Mouse (Mus musculus): ENCODE data around the gene Mst1. TPM values are rescaled to one million over a fixed set of nuclear protein-coding genes. Genes with fewer than 3 reads are reported as not detected.

The Mst1 gene
- total RNA-seq, 2 experiments from 2014 or later: not detected

DNA sequence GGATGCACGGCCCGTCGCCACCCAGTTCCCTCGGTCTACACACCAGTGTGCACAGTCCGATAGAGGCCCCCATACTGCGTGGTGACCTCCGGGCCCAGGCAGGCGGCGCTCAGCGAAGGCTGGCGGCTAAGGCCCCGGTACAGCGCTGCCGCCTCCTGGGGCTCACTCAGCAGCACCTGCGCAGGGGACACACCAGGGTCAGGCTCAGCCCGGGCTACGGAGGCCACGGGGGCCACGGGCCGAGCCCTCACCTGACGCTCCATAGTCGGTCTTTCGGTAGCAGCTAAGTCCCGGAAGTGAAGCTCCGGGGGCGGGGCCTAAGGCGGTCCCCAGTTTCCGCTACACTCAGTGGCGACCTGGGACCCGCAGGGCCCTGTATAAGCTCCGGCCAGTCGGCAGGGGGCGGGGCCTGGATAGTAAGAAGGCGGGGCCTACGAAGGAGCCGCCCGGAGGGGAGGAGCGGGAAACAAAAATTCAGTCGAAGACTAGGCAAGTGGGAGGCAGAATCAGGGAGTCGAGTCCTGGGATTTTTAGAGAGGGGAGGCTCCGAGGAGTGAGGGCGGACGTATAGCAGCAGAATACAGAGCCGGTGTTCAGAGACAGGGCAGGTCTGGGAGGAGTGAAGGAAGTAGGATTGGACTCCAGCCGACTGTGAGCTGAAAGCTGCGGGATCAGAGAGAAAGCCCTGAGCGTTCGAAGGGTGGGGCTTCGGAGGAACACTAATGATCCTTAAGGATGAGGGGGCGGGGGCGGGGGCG, 14.1 kb downstream of the Mst1 start, which contains the start of gene Apeh:
Gene Apeh, minus strand, starts transcription at position 423 of the 758 bp plus-strand sequence.
- Histone ChIP-seq H3K27ac (peak within 1 kb of the TSS; percentile 86), H3K4me3 (peak within 1 kb of the TSS; percentile 65)
- peak; percentile 52 for TF ChIP-seq CTCF (conservative IDR thresholded peaks at IDR 0.05)

GRCm38 (mm10) chr9:108094998-108095411, 14.8 kb downstream of the Mst1 start:
- Histone ChIP-seq H3K27ac (peak overlapping the region; percentile 86), H3K4me3 (peak overlapping the region; percentile 65)
- no peak for DNase-seq (ENCODE audit: low spot score in 2 of 2)
- no peak for TF ChIP-seq CTCF (conservative IDR thresholded peaks at IDR 0.05)

More for the DNA sequence above, 14.1 kb downstream of the Mst1 start, which contains the start of gene Apeh:
- DNase-seq (ENCODE audit: low spot score in 2 of 2): peak; percentile 82 to 87

- peak overlapping the region; percentile 65 for H3K4me3 ChIP-seq
- peak overlapping the region; percentile 86; the same call in 1 of the 2 replicates for H3K27ac ChIP-seq
- TF ChIP-seq CTCF (conservative IDR thresholded peaks at IDR 0.05): peak; percentile 83
- peak in 1 of 2 experiments; percentile 73 for DNase-seq (ENCODE audit: low spot score in 2 of 2)
Observed at GRCm38 (mm10) chr9:108095518-108095917, 15.3 kb downstream of the Mst1 start.

- TF ChIP-seq CTCF (conservative IDR thresholded peaks at IDR 0.05): no peak
- no peak overlapping the region for H3K4me3 ChIP-seq
- no peak for DNase-seq (ENCODE audit: low spot score in 2 of 2)
- H3K27ac ChIP-seq: no peak overlapping the region; the same call in 1 of the 2 replicates
Observed at GRCm38 (mm10) chr9:108095949-108096712, 15.9 kb downstream of the Mst1 start.

- no peak for DNase-seq (ENCODE audit: low spot score in 2 of 2)
- TF ChIP-seq CTCF (conservative IDR thresholded peaks at IDR 0.05): no peak
- Histone ChIP-seq H3K27ac (no peak overlapping the region), H3K4me3 (no peak overlapping the region)
Observed at GRCm38 (mm10) chr9:108099619-108100018, 19.4 kb downstream of the Mst1 start.

- no peak overlapping the region for H3K4me3 ChIP-seq
- no peak for TF ChIP-seq CTCF (conservative IDR thresholded peaks at IDR 0.05)
- no peak for DNase-seq (ENCODE audit: low spot score in 2 of 2)
- H3K27ac ChIP-seq: peak overlapping the region; percentile 46
Observed at GRCm38 (mm10) chr9:108104766-108105548, 24.7 kb downstream of the Mst1 start.

GRCm38 (mm10) chr9:108105549-108105863, 25.3 kb downstream of the Mst1 start:
- peak overlapping the region; percentile 46 for H3K27ac ChIP-seq
- H3K4me3 ChIP-seq: no peak overlapping the region
- TF ChIP-seq CTCF (conservative IDR thresholded peaks at IDR 0.05): no peak
- DNase-seq (ENCODE audit: low spot score in 2 of 2): no peak

DNA sequence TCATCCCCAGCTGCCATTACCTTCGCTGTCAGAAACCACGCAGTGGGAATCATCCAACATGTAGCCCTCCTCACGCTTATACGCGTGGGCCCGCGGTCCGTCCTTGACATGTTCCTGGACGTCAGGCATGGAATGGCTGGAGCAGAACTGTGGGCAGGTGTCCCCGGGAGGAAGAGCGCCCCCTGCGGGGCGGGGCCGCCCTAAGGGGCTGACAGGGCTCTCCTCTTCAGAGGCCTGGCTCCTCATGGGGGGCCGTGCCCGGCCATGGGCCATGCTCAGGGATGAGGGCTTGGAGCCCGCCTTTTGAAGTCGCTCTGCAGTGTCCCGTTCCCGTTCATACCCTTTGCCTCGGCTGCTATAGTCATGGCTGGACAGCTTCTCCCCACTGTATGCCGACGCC, 25.9 kb downstream of the Mst1 start:
- no peak for DNase-seq (ENCODE audit: low spot score in 2 of 2)
- peak; percentile 47 for TF ChIP-seq CTCF (conservative IDR thresholded peaks at IDR 0.05)

DNA sequence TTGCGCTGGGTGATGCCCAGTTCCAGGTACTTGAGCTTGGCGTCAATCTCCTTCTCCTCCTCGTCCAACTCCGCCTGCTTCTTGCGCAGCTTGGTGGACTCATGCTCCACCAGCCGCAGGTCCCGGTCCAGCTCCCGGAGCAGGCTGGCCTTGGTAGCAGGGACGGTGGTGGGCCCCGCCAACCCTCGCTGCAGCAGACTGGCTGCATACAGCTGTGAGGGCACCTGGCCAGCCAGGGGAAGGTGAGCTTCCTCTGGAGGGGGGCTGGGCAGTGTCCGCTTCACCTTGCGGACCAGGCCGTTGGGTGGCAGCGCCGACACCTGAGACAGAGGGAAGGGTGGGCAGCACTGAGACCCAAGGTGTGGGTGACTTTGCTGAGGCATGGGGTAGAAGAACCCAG, 27.6 kb downstream of the Mst1 start:
- TF ChIP-seq CTCF (conservative IDR thresholded peaks at IDR 0.05): no peak
- peak overlapping the region; percentile 29; the same call in 1 of the 2 replicates for H3K27ac ChIP-seq
- DNase-seq (ENCODE audit: low spot score in 2 of 2): no peak
- no peak overlapping the region for H3K4me3 ChIP-seq

More for the DNA sequence above, 25.9 kb downstream of the Mst1 start:
- H3K4me3 ChIP-seq: no peak overlapping the region
- H3K27ac ChIP-seq: no peak overlapping the region

GRCm38 (mm10) chr9:108110160-108110559, 29.9 kb downstream of the Mst1 start:
- Histone ChIP-seq H3K27ac (no peak overlapping the region), H3K4me3 (no peak overlapping the region)
- no peak for DNase-seq (ENCODE audit: low spot score in 2 of 2)
- TF ChIP-seq CTCF (conservative IDR thresholded peaks at IDR 0.05): no peak

DNA sequence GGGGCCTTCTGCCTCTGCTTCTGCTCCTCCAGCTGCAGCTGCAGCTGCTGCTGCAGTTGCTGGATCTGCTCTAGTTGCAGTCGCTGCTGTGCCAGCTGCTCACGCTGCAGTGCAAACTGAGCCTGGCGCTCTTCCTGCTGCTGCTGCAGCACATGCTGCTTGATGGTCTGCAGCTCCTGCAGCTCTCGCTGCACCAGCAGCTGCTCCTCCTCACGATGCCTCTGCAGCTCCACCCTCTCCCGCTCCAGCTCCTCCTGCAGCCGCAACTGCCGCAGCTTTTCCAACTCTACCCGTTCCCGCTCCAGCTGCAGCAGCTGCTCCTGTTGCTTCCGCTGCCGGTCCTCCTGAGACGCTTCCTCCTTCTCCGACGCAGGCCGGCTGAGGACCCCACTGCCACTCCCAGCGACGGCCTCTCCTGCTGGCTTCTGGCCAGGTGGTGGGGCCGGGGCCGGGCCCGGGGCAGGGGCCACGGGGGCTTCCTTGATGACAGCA, 30.9 kb downstream of the Mst1 start:
- Histone ChIP-seq H3K27ac (peak overlapping the region; percentile 57), H3K4me3 (no peak overlapping the region; the same call in 1 of the 2 replicates)
- TF ChIP-seq CTCF (conservative IDR thresholded peaks at IDR 0.05): no peak
- no peak for DNase-seq (ENCODE audit: low spot score in 2 of 2)

- no peak for DNase-seq (ENCODE audit: low spot score in 2 of 2)
- H3K4me3 ChIP-seq: no peak overlapping the region
- H3K27ac ChIP-seq: peak overlapping the region; percentile 57
- TF ChIP-seq CTCF (conservative IDR thresholded peaks at IDR 0.05): no peak
Observed at GRCm38 (mm10) chr9:108111593-108112121, 31.4 kb downstream of the Mst1 start.
